Mouse (Mus musculus) cerebellum, adult 2 months (tissue): ENCODE data around the gene Tcf15.

Source experiments
- CTCF ChIP-seq: fragments of 200-500 bp; IDR thresholded peaks from 2 replicates; pipeline ENCODE4 v1.5.1; 2011; ENCODE audit warnings: low read depth, mild to moderate bottlenecking, control low read depth, low read length, moderate library complexity, borderline replicate concordance; ENCODE audit not compliant: insufficient read depth
- POLR2A ChIP-seq: fragments of 200-500 bp; IDR thresholded peaks from 2 replicates; pipeline ENCODE4 v1.6.1; 2011; ENCODE audit warnings: low read length, control low read depth, borderline replicate concordance; ENCODE audit not compliant: insufficient read depth

GRCm38 (mm10) chr2:152189640-152190039, 46.3 kb downstream of the Tcf15 start:
- TF ChIP-seq CTCF (no peak), POLR2A (no peak)
